Mouse (Mus musculus) heart, embryonic 14.5 days (tissue): ENCODE data around the gene Ifnar1. TPM values are rescaled to one million over a fixed set of nuclear protein-coding genes. Genes with fewer than 3 reads are reported as not detected.

Experiments used
- ATAC-seq: fragments of 200-750 bp; cut with Nextera tagmentation; 2 replicates; pipeline ENCODE4 v1.8.0; 2017; ENCODE audit warnings: low read depth, moderate TSS enrichment; ENCODE audit not compliant: insufficient number of reproducible peaks, insufficient read depth, low FRiP score
- H3K27ac ChIP-seq, 2 experiments: fragments of 200-500 bp in 1 of 2; fragments of 300-500 bp in 1 of 2; sonication (generic) in 1 of 2; replicated peaks in 1 of 2; 2 replicates each; pipeline ENCODE4 v1.5.1; 2012 to 2014; ENCODE audit warnings: low read depth in 2 of 2, low read length in 2 of 2, control low read depth in 1 of 2, mild to moderate bottlenecking in 1 of 2, mixed read lengths in 1 of 2; ENCODE audit not compliant: control insufficient read depth in 1 of 2, insufficient read depth in 1 of 2
- H3K27me3 ChIP-seq: fragments of 300-500 bp; sonication (generic); 2 replicates; pipeline ENCODE4 v1.6.1; 2014; ENCODE audit warnings: mild to moderate bottlenecking, low read length, control low read depth; ENCODE audit not compliant: control insufficient read depth, insufficient read depth
- H3K36me3 ChIP-seq: fragments of 300-500 bp; sonication (generic); 2 replicates; pipeline ENCODE4 v1.6.1; 2014; ENCODE audit warnings: mild to moderate bottlenecking, control low read depth, low read length, mixed read lengths; ENCODE audit not compliant: control insufficient read depth, insufficient read depth
- H3K4me1 ChIP-seq, 2 experiments: fragments of 200-500 bp in 1 of 2; fragments of 300-500 bp in 1 of 2; sonication (generic) in 1 of 2; 2 replicates each; pipeline ENCODE4 v1.6.1; 2012 to 2014; ENCODE audit warnings: low read length in 2 of 2, control low read depth in 1 of 2, mixed read lengths in 1 of 2; ENCODE audit not compliant: control insufficient read depth in 2 of 2, insufficient read depth in 2 of 2
- H3K4me2 ChIP-seq: fragments of 300-500 bp; sonication (generic); 2 replicates; pipeline ENCODE4 v1.6.1; 2014; ENCODE audit warnings: mild to moderate bottlenecking, low read length
- H3K4me3 ChIP-seq, 2 experiments: fragments of 200-500 bp in 1 of 2; fragments of 300-500 bp in 1 of 2; sonication (generic) in 1 of 2; 2 replicates each; pipeline ENCODE4 v1.5.1; 2012 to 2014; ENCODE audit warnings: low read length in 2 of 2, mild to moderate bottlenecking in 2 of 2, control low read depth in 1 of 2, low read depth in 1 of 2, moderate library complexity in 1 of 2; ENCODE audit not compliant: control insufficient read depth in 1 of 2, insufficient read depth in 1 of 2
- H3K9ac ChIP-seq: fragments of 300-500 bp; sonication (generic); 2 replicates; pipeline ENCODE4 v1.6.1; 2014; ENCODE audit warnings: mild to moderate bottlenecking, low read length
- H3K9me3 ChIP-seq: fragments of 300-500 bp; sonication (generic); 2 replicates; pipeline ENCODE4 v1.6.1; 2016; ENCODE audit warnings: low read length, control low read depth; ENCODE audit not compliant: control insufficient read depth
- WGBS: fragments of 180-500 bp; shearing (Covaris S2); extraction: QIAGEN DNeasy Blood & Tissue Kit; methylation state at CpG from one replicate; pipeline ENCODE4 v1.1.7; 2014; 5-methylcytosine and 5-hydroxymethylcytosine counted together
- polyA plus RNA-seq: library from polyadenylated mRNA; unstranded; fragments of >200 nt; fragmentation: Nextera tagmentation; extraction: Ambion mirVana; gene quantifications from 2 replicates; pipeline ENCODE4 v1.2.1, GENCODE M21; 2014

Ifnar1 gene
- polyA plus RNA-seq, 1 experiment from 2014 or later: 45.1 TPM

GRCm38 (mm10) chr16:91461066-91461638, 23.9 kb upstream of the Ifnar1 start:
- Histone ChIP-seq H3K4me1 (peaks cover 8 to 16% of the 10 kb centered on the region in 2 experiments), H3K9me3 (no peaks in the 10 kb centered on the region), H3K4me3 (no peak overlapping the region), H3K27ac (peak overlapping the region in 1 of 2 experiments; percentile 58; a peak in 2 of 4 replicates), H3K9ac (no peak overlapping the region), H3K27me3 (no peaks in the 10 kb centered on the region), H3K36me3 (no peaks in the 10 kb centered on the region), H3K4me2 (no peak overlapping the region)
- no peak for ATAC-seq
- 64% methylated on average over 11 of the region's 11 CpGs for WGBS

GRCm38 (mm10) chr16:91461773-91462181, 23.3 kb upstream of the Ifnar1 start:
- Histone ChIP-seq H3K9ac (0 out of 2 replicates have a peak overlapping the region, but pooled peaks have one; percentile 2), H3K4me1 (peaks cover 11 to 16% of the 10 kb centered on the region in 2 experiments), H3K27me3 (no peaks in the 10 kb centered on the region), H3K4me2 (no peak overlapping the region), H3K36me3 (no peaks in the 10 kb centered on the region), H3K27ac (peak overlapping the region in 1 of 2 experiments; percentile 58; a peak in 1 of 4 replicates), H3K9me3 (no peaks in the 10 kb centered on the region), H3K4me3 (no peak overlapping the region)
- 51% methylated on average over 9 of the region's 9 CpGs for WGBS
- no peak for ATAC-seq

- H3K4me1 ChIP-seq: peaks cover 11 to 16% of the 10 kb centered on the region in 2 experiments
- peak overlapping the region; percentile 44 to 52; a peak in 2 of 4 replicates for H3K27ac ChIP-seq
- H3K9ac ChIP-seq: no peak overlapping the region
- WGBS: 39% methylated on average over 3 of the region's 3 CpGs
- no peaks in the 10 kb centered on the region for H3K9me3 ChIP-seq
- ATAC-seq: 0 out of 2 replicates have a peak, but pooled peaks have one; percentile 28
- H3K4me3 ChIP-seq: no peak overlapping the region
- no peaks in the 10 kb centered on the region for H3K27me3 ChIP-seq
- no peak overlapping the region for H3K4me2 ChIP-seq
- no peaks in the 10 kb centered on the region for H3K36me3 ChIP-seq
Observed at GRCm38 (mm10) chr16:91462644-91463043, 22.4 kb upstream of the Ifnar1 start.

GRCm38 (mm10) chr16:91463400-91463799, 21.6 kb upstream of the Ifnar1 start:
- no peak for ATAC-seq
- H3K27me3 ChIP-seq: no peaks in the 10 kb centered on the region
- H3K4me2 ChIP-seq: no peak overlapping the region
- H3K4me1 ChIP-seq: peaks cover 11 to 16% of the 10 kb centered on the region in 2 experiments
- 44% methylated on average over 2 of the region's 2 CpGs for WGBS
- H3K4me3 ChIP-seq: no peak overlapping the region
- no peak overlapping the region for H3K27ac ChIP-seq
- no peak overlapping the region for H3K9ac ChIP-seq
- no peaks in the 10 kb centered on the region for H3K36me3 ChIP-seq
- H3K9me3 ChIP-seq: peaks cover 4% of the 10 kb centered on the region; the same call in 1 of the 2 replicates

- Histone ChIP-seq H3K4me3 (peak overlapping the region; percentile 55 to 64), H3K9me3 (peaks cover 4% of the 10 kb centered on the region; the same call in 1 of the 2 replicates), H3K4me1 (peaks cover 11 to 16% of the 10 kb centered on the region in 2 experiments), H3K9ac (no peak overlapping the region; the same call in 1 of the 2 replicates), H3K4me2 (peak overlapping the region; percentile 94), H3K27ac (peak overlapping the region; percentile 79 to 88; a peak in 2 of 4 replicates), H3K36me3 (no peaks in the 10 kb centered on the region), H3K27me3 (no peaks in the 10 kb centered on the region)
- WGBS: 80% methylated on average over 4 of the region's 4 CpGs
- ATAC-seq: no peak
Observed at GRCm38 (mm10) chr16:91463836-91464400, 21.1 kb upstream of the Ifnar1 start.

- WGBS: 3% methylated on average over 44 of the region's 44 CpGs
- Histone ChIP-seq H3K9me3 (peaks cover 4% of the 10 kb centered on the region; the same call in 1 of the 2 replicates), H3K27me3 (no peaks in the 10 kb centered on the region), H3K4me1 (peaks cover 11 to 16% of the 10 kb centered on the region in 2 experiments), H3K36me3 (no peaks in the 10 kb centered on the region), H3K9ac (peak overlapping the region; percentile 74), H3K27ac (peak overlapping the region; percentile 79 to 88), H3K4me2 (peak overlapping the region; percentile 94), H3K4me3 (peak overlapping the region; percentile 55 to 64)
- peak; percentile 92 for ATAC-seq
Observed at GRCm38 (mm10) chr16:91464594-91465504, 20.2 kb upstream of the Ifnar1 start.

GRCm38 (mm10) chr16:91465505-91466240, 19.4 kb upstream of the Ifnar1 start:
- Histone ChIP-seq H3K27me3 (no peaks in the 10 kb centered on the region), H3K36me3 (no peaks in the 10 kb centered on the region), H3K9ac (peak overlapping the region; percentile 74), H3K4me2 (peak overlapping the region; percentile 94), H3K27ac (peak overlapping the region in 1 of 2 experiments; percentile 79; a peak in 1 of 4 replicates), H3K4me1 (peaks cover 11 to 16% of the 10 kb centered on the region in 2 experiments), H3K9me3 (peaks cover 4% of the 10 kb centered on the region; the same call in 1 of the 2 replicates), H3K4me3 (peak overlapping the region; percentile 55 to 64)
- WGBS: 57% methylated on average over 13 of the region's 13 CpGs
- no peak for ATAC-seq
